Mouse (Mus musculus) frontal cortex, adult (tissue): ENCODE data around the gene Tldc1.
A peak's percentile ranks its signal among the peaks of the same experiment; 100 is the strongest.

Source experiments
- ATAC-seq: cut with Nextera tagmentation; 2 replicates; pipeline ENCODE4 v1.9.2; 2017; ENCODE audit warnings: mild to moderate bottlenecking, moderate library complexity, mixed read lengths; ENCODE audit not compliant: low TSS enrichment

Tldc1 gene

DNA sequence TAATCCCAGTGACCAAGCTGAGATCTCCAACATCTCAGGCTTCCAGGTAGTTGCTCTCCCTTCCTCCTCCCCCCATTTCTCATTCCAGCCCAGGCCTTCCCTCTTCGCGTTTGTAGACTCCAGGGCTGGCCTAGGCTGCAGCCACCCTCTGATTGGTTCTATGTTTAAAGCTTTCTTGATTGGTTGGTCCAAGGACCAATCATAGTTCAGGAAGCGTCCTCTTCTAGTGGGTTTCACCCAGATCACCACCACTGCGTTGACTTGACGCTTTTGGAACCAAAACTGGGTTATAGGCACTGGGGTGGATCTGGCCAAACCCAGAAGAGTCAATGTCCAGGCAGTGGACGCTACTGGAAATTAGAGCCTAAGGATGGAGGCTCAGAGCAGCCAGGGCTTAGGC is 55.9 kb downstream of the Tldc1 start:
- no peak for ATAC-seq

DNA sequence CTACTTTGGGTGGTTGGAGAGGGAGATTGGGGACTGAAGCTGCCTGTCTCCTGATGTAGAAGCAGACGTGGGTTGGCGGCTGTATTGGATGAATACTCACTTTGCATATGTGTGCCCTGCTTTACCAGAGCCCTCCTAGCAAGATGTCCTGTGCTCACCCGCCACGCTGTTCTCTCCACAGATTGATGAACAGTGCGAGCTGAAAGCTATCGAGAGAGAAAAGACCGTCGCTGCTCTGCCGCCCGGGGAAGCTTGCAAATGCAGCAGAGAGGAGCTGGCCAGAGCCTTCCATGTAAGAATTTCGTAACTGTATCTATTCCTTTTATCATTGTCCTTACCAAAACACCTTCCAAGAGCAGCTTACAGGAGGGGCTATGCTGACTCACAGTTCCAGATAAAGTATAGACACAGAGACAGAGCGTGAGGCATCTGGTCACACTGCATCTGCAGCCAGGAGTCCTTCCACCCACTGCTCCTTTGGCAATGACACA is 59.2 kb downstream of the Tldc1 start:
- peak; percentile 93 for ATAC-seq

DNA sequence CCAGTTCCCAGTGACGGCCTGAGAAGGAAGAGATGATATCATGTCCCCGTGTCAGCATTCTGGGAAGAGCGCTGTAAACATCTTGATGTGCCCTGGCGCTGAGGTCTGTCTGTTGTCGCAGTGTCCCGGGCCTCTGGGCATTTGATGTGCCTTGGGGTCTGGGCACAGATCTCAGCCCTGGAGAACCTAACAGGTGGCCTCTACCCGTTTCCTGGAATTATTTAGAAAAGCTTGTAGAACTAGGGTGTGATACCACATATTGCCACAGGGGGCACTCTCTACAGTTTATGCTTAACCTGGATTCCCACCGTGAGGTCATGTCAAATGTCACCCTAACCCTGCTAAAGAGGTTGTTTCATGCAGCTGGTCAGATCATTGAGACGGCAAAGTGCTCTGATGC is 60.5 kb downstream of the Tldc1 start:
- ATAC-seq, result no peak

DNA sequence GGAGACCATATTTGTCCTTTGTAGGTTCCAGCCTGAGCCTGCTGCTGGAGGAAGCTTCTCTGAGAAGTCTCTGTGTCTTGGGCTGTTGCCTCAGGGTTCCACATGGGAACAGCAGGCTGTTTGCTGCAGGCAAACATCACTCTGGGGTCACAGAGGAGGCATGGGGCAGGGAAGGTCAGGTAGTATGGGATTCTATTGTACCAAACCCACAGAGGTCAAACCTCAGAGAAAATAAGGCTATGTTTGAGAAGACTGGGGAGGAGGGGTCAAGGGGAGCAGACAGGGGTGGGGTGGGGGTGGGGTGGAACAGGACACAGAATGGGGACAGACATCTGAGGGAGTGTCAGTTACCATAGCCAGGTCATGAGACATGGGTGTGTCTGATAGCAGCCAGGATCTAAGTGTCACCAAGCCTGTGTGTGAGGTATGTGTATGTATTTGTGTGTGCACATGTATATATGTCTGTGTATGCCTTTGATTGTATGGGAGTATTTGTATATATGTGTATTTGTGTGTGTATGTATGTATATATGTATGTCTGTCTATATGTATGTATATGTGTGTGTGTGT is 61.4 kb downstream of the Tldc1 start:
- no peak for ATAC-seq

DNA sequence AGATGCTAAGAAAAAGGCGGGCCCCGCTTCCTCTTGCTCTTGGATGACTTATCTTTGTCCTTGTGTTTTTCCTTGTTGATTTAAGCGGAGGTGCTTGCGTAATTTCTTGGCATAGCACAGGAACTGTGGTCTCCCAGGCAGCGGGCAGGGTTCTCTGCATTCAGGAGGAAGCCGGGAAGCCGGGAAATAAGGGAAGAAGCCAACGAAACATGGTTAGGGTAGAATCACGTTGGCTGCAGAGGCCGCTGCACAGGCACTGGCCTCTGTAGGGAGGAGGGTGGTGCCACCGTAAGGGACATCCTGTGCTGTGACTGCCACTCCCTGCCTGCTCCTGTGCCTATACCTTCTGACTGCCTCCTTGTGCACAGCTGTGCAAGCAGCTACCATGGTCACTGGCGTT is 63.0 kb downstream of the Tldc1 start:
- ATAC-seq, result no peak

DNA sequence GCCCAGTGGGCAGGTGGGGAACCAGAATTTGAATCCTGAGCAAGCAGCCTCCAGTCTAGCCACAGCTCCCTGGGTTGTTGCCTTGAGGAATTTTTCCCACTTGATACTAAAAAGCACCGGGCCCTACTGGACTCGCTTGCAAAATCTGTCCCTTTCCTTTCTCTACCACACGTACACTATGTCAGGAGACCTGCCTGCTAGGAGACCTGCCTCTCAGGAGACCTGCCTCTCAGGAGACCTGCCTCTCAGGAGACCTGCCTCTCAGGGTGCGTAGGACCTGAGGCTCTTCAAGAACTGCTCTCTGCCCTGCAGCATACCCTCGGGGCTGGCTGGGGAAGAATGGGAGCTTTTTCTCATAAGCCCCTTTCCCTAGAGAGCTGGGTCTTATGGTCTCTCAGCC is 64.8 kb downstream of the Tldc1 start:
- ATAC-seq, result no peak

DNA sequence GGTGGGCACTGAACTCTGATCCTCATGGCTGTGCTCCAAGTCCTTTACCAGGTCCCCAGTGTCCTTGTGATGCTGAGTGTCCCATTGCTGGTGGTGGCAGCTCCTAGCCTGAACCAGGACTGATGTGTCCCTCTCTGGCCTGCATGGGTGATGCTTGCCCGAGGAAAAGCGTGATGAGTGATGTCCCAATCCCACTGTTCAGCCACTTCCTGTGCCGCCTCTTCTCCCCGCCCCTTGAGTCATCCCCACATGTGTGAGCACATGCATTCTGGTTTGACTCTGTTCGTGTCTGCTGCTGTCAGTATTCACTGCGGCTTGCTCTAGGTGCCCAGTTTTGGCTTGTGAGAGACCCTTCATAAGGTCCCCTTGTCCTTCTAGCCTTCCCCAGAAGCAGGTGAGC is 66.0 kb downstream of the Tldc1 start:
- ATAC-seq, result no peak
